Mouse (Mus musculus) hindbrain, embryonic 15.5 days (tissue): Measurements from ENCODE around the gene Rbm8a. TPM values are rescaled to one million over a fixed set of nuclear protein-coding genes. Genes with fewer than 3 reads are reported as not detected.
"Not testable (repeated sequence)": the region's sequence is repeated elsewhere in the genome, so short reads cannot be mapped to it uniquely, and the experiment has no call there.

ENCODE experiments used
- ATAC-seq: fragments of 200-750 bp; cut with Nextera tagmentation; 2 replicates; pipeline ENCODE4 v1.8.0; 2017; ENCODE audit warnings: low read depth, moderate number of reproducible peaks, moderate TSS enrichment; ENCODE audit not compliant: low FRiP score
- H3K27ac ChIP-seq: fragments of 300-500 bp; sonication (generic); replicated peaks from 2 replicates; pipeline ENCODE4 v1.5.1; 2015; ENCODE audit warnings: mild to moderate bottlenecking, inconsistent platforms
- H3K27me3 ChIP-seq: fragments of 300-500 bp; sonication (generic); 2 replicates; pipeline ENCODE4 v1.6.1; 2015; ENCODE audit warnings: control low read depth, inconsistent platforms
- H3K36me3 ChIP-seq: fragments of 300-500 bp; sonication (generic); 2 replicates; pipeline ENCODE4 v1.6.1; 2015; ENCODE audit warnings: control low read depth, inconsistent platforms
- H3K4me1 ChIP-seq: fragments of 300-500 bp; sonication (generic); replicated peaks from 2 replicates; pipeline ENCODE4 v1.6.1; 2015; ENCODE audit warnings: control low read depth, inconsistent platforms
- H3K4me2 ChIP-seq: fragments of 300-500 bp; sonication (generic); 2 replicates; pipeline ENCODE4 v1.6.1; 2015; ENCODE audit warnings: moderate library complexity, mild to moderate bottlenecking, inconsistent platforms
- H3K4me3 ChIP-seq: fragments of 300-500 bp; sonication (generic); 2 replicates; pipeline ENCODE4 v1.5.1; 2015; ENCODE audit warnings: mild to moderate bottlenecking, inconsistent platforms
- H3K9ac ChIP-seq: fragments of 300-500 bp; sonication (generic); 2 replicates; pipeline ENCODE4 v1.6.1; 2015; ENCODE audit warnings: inconsistent platforms
- H3K9me3 ChIP-seq: fragments of 300-500 bp; sonication (generic); 2 replicates; pipeline ENCODE4 v1.6.1; 2016; ENCODE audit warnings: control low read depth, inconsistent platforms
- WGBS: fragments of 180-500 bp; shearing (Covaris S2); methylation state at CpG from one replicate; pipeline ENCODE4 v1.1.7; 2015; 5-methylcytosine and 5-hydroxymethylcytosine counted together
- polyA plus RNA-seq: library from polyadenylated mRNA; unstranded; fragments of >200 nt; fragmentation: Nextera tagmentation; extraction: Ambion mirVana; gene quantifications from 2 replicates; pipeline ENCODE4 v1.2.1, GENCODE M21; 2015

The Rbm8a gene
- polyA plus RNA-seq, 1 experiment from 2014 or later = 109 TPM

DNA sequence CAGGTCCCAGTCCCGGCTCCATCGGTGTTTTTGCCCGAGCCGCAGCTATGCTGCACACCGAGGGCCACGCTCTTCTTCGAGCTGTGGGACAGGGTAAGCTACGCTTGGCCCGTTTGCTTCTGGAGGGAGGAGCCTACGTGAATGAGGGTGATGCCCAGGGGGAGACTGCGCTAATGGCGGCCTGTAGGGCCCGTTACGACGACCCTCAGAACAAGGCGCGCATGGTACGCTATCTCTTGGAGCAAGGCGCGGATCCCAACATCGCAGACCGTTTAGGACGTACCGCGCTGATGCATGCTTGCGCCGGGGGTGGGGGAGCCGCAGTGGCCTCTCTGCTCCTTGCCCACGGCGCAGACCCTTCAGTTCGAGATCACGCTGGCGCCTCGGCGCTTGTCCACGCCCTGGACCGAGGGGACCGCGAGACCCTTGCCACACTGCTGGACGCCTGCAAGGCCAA, 32.3 kb upstream of the Rbm8a start:
- no peaks in the 10 kb centered on the region for H3K27me3 ChIP-seq
- peak overlapping the region; percentile 70 for H3K9ac ChIP-seq
- H3K36me3 ChIP-seq = no peaks in the 10 kb centered on the region
- ATAC-seq = no peak
- H3K4me3 ChIP-seq = peak overlapping the region; percentile 52
- peak overlapping the region; percentile 99 for H3K4me2 ChIP-seq
- no peaks in the 10 kb centered on the region for H3K9me3 ChIP-seq
- WGBS = under 1% methylated on average over 40 of the region's 40 CpGs
- H3K4me1 ChIP-seq = peaks cover 75% of the 10 kb centered on the region
- peak overlapping the region; percentile 75 for H3K27ac ChIP-seq

DNA sequence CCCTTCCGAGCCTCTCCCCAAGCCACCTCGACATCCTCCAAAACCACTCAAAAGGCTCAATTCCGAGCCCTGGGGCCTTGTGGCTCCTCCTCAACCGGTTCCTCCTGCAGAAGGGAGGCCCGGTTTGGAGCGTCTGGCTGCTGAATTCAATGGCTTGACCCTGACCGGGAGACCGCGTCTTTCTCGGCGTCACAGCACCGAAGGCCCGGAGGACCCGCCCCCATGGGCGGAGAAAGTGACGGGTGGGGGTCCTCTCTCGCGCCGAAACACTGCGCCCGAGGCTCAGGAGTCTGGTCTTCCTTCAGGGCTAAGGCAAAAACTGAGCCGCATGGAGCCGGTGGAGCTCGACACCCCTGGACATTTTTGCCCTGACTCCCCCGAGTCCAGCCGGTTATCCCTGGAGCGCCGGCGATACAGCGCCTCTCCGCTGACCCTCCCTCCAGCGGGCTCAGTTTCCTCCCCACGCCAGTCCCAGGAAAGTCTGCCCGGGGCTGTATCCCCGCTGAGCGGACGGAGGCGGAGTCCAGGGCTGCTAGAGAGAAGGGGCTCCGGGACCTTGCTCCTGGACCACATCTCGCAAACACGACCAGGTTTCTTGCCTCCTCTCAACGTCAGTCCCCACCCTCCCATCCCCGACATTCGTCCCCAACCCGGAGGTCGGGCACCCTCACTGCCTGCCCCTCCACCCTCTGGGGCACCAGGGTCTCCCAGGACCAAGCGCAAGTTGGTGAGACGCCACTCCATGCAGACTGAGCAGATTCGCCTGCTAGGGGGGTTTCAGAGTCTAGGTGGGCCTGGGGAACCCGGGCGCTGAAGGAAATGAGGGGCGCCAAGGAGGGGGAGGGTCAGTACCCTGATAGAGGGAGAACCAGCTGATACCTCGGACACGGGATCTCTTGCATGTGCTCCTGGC, 31.3 kb upstream of the Rbm8a start:
- Histone ChIP-seq H3K4me2 (peak overlapping the region; percentile 99), H3K9ac (peak overlapping the region; percentile 70), H3K4me1 (peaks cover 75% of the 10 kb centered on the region), H3K9me3 (no peaks in the 10 kb centered on the region), H3K4me3 (peak overlapping the region; percentile 52), H3K27ac (peak overlapping the region; percentile 75), H3K36me3 (no peaks in the 10 kb centered on the region), H3K27me3 (no peaks in the 10 kb centered on the region)
- no peak for ATAC-seq
- 3% methylated on average over 53 of the region's 54 CpGs for WGBS

DNA sequence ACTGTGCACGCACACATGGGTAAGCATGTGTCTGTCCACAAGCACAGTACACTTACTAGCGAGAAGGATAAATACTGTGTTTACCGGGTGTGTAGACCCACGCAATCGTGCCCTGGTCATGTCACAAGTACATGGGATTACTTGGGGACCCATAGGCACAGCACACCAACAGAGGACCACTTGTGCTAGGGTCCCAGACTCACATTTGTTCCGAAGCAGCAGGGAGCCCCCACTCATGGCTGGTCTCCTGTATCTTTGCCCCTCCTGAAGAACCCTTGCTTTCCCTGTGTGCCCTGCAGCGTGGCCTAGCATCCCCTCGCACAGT, 30.7 kb upstream of the Rbm8a start:
- no peaks in the 10 kb centered on the region for H3K27me3 ChIP-seq
- H3K4me1 ChIP-seq = peaks cover 81% of the 10 kb centered on the region
- no peaks in the 10 kb centered on the region for H3K36me3 ChIP-seq
- ATAC-seq = no peak
- H3K4me3 ChIP-seq = peak overlapping the region; percentile 52
- H3K4me2 ChIP-seq = peak overlapping the region; percentile 99
- H3K27ac ChIP-seq = no peak overlapping the region
- WGBS = 46% methylated on average over 8 of the region's 8 CpGs
- no peaks in the 10 kb centered on the region for H3K9me3 ChIP-seq
- H3K9ac ChIP-seq = 0 out of 2 replicates have a peak overlapping the region, but pooled peaks have one; percentile 6

DNA sequence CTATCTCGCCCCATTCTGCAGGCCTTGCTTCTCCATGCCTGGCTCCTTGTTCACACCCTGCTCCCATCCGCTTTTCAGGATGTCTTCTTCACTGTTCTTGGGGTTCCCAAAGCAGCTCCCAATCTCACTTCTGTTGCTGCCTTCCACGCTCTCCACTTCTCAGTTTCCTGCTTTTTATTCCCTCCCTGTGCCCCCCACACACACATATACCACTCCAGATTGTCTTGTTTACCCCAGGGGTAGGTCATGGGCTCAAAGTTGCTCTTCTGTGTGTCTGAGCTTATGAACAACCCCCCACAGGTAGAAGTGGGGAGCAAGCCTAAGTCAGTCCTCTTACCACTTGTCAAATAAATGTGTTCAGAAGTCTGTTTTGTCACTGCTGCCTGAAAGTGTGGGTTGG, 30.3 kb upstream of the Rbm8a start:
- no peak for ATAC-seq
- H3K9me3 ChIP-seq = no peaks in the 10 kb centered on the region
- H3K36me3 ChIP-seq = no peaks in the 10 kb centered on the region
- peaks cover 85% of the 10 kb centered on the region for H3K4me1 ChIP-seq
- peak overlapping the region; percentile 99 for H3K4me2 ChIP-seq
- H3K4me3 ChIP-seq = peak overlapping the region; percentile 52; the same call in 1 of the 2 replicates
- 0 out of 2 replicates have a peak overlapping the region, but pooled peaks have one; percentile 6 for H3K9ac ChIP-seq
- 73% methylated on average over 3 of the region's 3 CpGs for WGBS
- no peaks in the 10 kb centered on the region for H3K27me3 ChIP-seq
- H3K27ac ChIP-seq = no peak overlapping the region

DNA sequence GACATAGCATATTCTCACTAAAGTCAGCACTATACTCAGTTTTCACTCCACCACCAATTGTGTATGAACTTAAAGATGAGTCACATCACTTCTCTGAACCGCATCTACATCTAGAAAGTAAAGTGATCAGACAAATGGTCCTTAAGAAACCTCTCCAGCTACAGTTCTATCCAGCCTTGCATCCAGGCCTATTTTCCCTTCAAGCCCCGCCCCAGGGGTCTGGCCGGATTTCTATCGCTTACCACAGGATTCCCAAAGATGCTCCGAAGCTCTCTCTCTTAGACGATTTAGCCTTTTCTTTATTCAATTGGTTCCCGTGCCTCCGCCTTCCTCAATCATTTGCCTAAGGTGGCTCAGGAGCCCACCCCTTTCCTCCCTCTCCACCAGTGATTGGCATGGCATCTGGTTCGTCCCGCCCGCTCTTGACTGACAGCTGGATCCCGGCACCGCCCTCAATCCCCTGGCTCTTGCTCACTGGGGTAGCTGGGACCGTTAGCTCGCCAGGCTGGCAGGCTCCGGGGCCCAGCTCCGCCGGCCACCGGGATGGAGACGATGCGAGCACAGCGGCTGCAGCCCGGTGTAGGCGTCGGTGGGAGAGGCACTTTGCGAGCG, 29.0 kb upstream of the Rbm8a start, which contains the start of gene Lix1l:
TSS of gene Lix1l (plus strand) at position 511 of the 612 bp plus-strand sequence.
- Histone ChIP-seq H3K36me3 (no peaks in the 10 kb centered on the region), H3K4me1 (peaks cover 90% of the 10 kb centered on the region), H3K27ac (peak within 1 kb of the TSS; percentile 97), H3K4me3 (peak within 1 kb of the TSS; percentile 86), H3K9ac (peak within 1 kb of the TSS; percentile 89), H3K9me3 (no peaks in the 10 kb centered on the region), H3K4me2 (peak within 1 kb of the TSS; percentile 70), H3K27me3 (no peaks in the 10 kb centered on the region)
- peak; percentile 94 for ATAC-seq
- under 1% methylated on average over 26 of the region's 27 CpGs for WGBS

DNA sequence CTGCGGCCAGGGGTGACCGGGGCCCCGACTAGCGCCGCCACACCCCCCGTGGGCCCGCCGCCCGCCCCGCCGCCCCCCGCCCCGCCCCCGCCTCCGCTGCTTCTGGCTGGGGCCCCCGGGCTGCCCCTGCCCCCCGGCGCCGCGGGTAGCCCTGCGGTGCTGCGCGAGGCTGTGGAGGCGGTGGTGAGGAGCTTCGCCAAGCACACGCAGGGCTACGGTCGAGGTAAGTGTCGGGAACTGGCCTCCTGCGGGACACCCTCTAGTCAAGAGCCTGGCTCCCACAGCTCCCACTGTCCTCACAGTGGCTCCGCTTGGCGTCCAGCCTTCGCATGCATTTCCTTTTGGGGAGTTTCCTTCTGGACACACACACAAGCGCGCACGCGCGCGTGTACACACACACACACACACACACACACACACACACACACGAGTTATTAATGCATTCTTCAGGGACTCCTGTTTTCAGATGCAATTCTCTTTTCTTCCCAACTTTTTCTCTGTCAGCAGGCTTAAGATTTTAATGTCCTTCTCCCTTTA, 28.4 kb upstream of the Rbm8a start:
- H3K9me3 ChIP-seq = no peaks in the 10 kb centered on the region
- H3K4me2 ChIP-seq = peak overlapping the region; percentile 70
- H3K27me3 ChIP-seq = no peaks in the 10 kb centered on the region
- H3K9ac ChIP-seq = peak overlapping the region; percentile 89
- peak overlapping the region; percentile 97 for H3K27ac ChIP-seq
- under 1% methylated on average over 35 of the region's 40 CpGs for WGBS
- H3K4me3 ChIP-seq = peak overlapping the region; percentile 86
- peak; percentile 60 for ATAC-seq
- H3K36me3 ChIP-seq = no peaks in the 10 kb centered on the region
- peaks cover 84% of the 10 kb centered on the region for H3K4me1 ChIP-seq

DNA sequence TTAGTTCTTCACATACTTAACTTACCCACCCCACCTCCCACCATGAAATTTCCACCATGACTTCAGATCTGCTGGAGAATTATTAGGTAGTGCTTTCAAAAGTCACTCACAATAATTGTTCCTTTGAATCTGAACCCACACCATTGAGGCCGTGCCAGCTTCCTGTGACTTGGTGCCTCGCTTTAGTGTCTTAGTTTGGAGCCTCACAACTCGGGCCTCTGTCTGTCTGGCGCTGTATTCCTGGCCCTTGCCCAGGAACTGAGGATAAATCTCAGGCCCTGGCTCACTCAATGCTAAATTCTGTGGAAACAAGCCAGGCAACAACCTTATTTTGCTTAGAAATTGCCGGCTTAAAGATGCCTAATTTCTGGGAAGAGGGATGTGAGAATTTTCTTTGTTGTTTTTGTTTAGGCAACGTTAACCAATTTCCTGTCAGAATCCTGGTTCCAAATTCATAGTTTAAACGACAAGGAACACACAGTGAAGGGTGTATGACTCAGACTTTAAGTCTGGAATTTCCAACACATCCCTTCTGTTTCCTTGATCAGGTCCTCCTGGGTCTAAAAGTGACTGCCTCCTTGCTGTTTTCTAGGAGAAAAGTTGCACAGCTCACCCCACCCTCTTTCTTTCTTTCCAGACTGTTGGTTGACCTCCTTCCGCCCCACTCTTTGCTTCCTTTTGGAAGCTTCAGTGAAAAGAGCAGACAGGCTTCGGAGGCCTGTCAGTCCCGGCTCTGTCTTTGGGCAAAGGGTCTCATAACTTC, 27.6 kb upstream of the Rbm8a start:
- peaks cover 77% of the 10 kb centered on the region for H3K4me1 ChIP-seq
- ATAC-seq = no peak
- WGBS = 8% methylated on average over 10 of the region's 10 CpGs

DNA sequence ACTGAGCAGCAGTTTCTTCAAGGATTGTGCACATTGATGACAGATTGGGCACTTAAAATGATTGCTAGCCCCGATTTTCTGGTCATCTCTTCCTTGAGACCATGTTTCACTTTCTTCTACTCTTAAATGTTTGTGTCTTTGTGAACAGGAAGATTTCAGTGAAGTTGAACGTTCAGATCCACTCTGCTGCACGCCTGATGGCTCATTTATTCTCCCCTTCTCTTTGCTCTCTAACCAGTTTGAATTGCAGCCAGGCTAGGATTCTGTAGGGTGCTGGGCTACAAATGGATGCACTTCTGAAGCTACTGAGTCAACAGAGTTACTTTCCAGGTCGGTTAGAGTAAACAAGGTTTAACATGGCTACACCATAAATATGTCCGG, 27.0 kb upstream of the Rbm8a start:
- 16% methylated on average over 5 of the region's 5 CpGs for WGBS
- peak overlapping the region; percentile 97 for H3K27ac ChIP-seq
- no peaks in the 10 kb centered on the region for H3K9me3 ChIP-seq
- peak overlapping the region; percentile 89 for H3K9ac ChIP-seq
- peak overlapping the region; percentile 70 for H3K4me2 ChIP-seq
- H3K36me3 ChIP-seq = no peaks in the 10 kb centered on the region
- peak overlapping the region; percentile 86 for H3K4me3 ChIP-seq
- no peak for ATAC-seq
- H3K27me3 ChIP-seq = no peaks in the 10 kb centered on the region
- peaks cover 75% of the 10 kb centered on the region for H3K4me1 ChIP-seq

More for the DNA sequence above, 27.6 kb upstream of the Rbm8a start:
- peak overlapping the region; percentile 89 for H3K9ac ChIP-seq
- peak overlapping the region; percentile 97 for H3K27ac ChIP-seq
- peak overlapping the region; percentile 70 for H3K4me2 ChIP-seq
- H3K9me3 ChIP-seq = no peaks in the 10 kb centered on the region
- no peaks in the 10 kb centered on the region for H3K36me3 ChIP-seq
- H3K27me3 ChIP-seq = no peaks in the 10 kb centered on the region
- H3K4me3 ChIP-seq = peak overlapping the region; percentile 86

DNA sequence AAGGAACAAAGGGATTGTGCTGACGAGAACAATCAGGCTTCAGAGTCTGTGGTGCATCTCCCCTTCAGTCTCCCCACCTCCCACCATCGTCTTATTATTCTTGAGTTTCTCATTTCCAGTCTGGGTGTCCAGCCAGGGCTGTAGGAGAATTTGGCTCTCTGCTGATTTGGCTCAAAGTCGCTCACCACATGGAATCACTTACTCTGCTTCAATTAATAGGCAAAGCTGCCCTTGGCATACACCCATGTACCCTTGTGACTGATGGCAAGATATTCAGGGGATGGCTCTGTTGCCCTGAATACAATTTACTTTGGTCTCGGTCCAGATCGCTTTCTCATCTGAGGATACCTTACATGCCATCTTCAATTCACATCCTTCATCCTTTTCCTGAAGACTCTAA, 26.4 kb upstream of the Rbm8a start:
- H3K36me3 ChIP-seq = no peaks in the 10 kb centered on the region
- H3K27ac ChIP-seq = peak overlapping the region; percentile 97
- H3K9ac ChIP-seq = peak overlapping the region; percentile 89
- WGBS = 25% methylated on average over 5 of the region's 5 CpGs
- no peak for ATAC-seq
- H3K4me1 ChIP-seq = peaks cover 69% of the 10 kb centered on the region
- peak overlapping the region; percentile 86 for H3K4me3 ChIP-seq
- peak overlapping the region; percentile 70 for H3K4me2 ChIP-seq
- H3K9me3 ChIP-seq = no peaks in the 10 kb centered on the region
- no peaks in the 10 kb centered on the region for H3K27me3 ChIP-seq

DNA sequence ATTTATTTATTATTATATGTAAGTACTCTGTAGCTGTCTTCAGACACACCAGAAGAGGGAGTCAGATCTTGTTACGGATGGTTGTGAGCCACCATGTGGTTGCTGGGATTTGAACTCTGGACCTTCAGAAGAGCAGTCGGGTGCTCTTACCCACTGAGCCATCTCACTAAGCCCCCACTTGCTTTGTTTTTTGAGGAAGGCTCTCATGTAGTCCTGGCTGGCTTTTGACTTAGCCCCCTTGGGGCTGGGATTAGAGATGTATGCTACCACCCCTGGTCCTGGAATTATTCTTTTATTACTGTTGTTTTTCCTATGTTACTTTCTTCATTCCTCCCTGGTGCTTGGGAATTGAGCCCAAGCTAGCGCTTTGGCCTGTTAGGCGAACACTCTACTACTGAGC, 23.7 kb upstream of the Rbm8a start:
- not testable (repeated sequence) for H3K27me3 ChIP-seq, H3K27ac ChIP-seq, H3K9ac ChIP-seq, ATAC-seq, H3K9me3 ChIP-seq, H3K36me3 ChIP-seq, H3K4me3 ChIP-seq, H3K4me2 ChIP-seq
- peaks cover 45% of the 10 kb centered on the region for H3K4me1 ChIP-seq
- WGBS = 85% methylated on average over 4 of the region's 4 CpGs

DNA sequence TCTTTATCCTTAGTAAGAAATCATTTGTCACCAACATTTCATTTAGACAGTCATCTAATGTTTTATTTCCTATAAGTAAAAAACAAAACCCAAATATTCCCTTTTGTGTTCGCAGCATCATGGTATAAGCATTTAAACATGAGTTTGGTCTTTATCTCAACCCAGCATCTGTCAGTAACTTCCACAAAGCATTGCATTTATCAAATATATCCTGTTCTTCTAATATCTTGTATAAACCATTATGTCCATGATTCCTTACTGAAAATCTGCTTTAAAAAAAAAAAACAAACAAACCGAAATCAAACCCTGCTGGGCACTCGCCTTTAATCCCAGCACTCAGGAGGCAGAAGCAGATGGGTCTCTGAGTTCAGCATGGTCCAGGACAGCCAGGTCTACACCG, 23.1 kb upstream of the Rbm8a start:
- peaks cover 44% of the 10 kb centered on the region for H3K4me1 ChIP-seq

More for the DNA sequence above, 23.1 kb upstream of the Rbm8a start:
- H3K27ac ChIP-seq = no peak overlapping the region
- no peak overlapping the region for H3K9ac ChIP-seq
- no peak overlapping the region for H3K4me2 ChIP-seq
- no peaks in the 10 kb centered on the region for H3K36me3 ChIP-seq
- no peak overlapping the region for H3K4me3 ChIP-seq
- 88% methylated on average over 4 of the region's 4 CpGs for WGBS
- H3K9me3 ChIP-seq = no peaks in the 10 kb centered on the region
- H3K27me3 ChIP-seq = no peaks in the 10 kb centered on the region
- ATAC-seq = no peak
